Mouse (Mus musculus): ENCODE measurements around the gene Fxyd5. TPM values are rescaled to one million over a fixed set of nuclear protein-coding genes. Genes with fewer than 3 reads are reported as not detected.

Gene Fxyd5
- polyA plus RNA-seq, 2 experiments from 2014 or later = 1,918 to 1,991 TPM

Other genes with a start within 250 kb of the Fxyd5 start
- gene Ffar2, start 218.7 kb downstream of the Fxyd5 start, polyA plus RNA-seq (2017; shearing (Covaris generic)) = 1 to 10 TPM in 1 of 2 experiments, under 1 TPM in 1; 0.70 to 1.4 TPM
- not detected for gene Ffar3, start 186.3 kb downstream of the Fxyd5 start, polyA plus RNA-seq (2017; shearing (Covaris generic))
- under 1 TPM in 1 of 2 experiments, not detected in 1; 0.14 TPM for gene Ffar1, start 180.9 kb downstream of the Fxyd5 start, polyA plus RNA-seq (2017; shearing (Covaris generic))
- gene Cd22, start 162.1 kb downstream of the Fxyd5 start, polyA plus RNA-seq (2017; shearing (Covaris generic)) = 10 to 100 TPM in 1 of 2 experiments, 1 to 10 TPM in 1; 4.2 to 20.3 TPM
- gene Mag, start 127.6 kb downstream of the Fxyd5 start, polyA plus RNA-seq (2017; shearing (Covaris generic)) = not detected
- not detected for gene Hamp2, start 117.8 kb downstream of the Fxyd5 start, polyA plus RNA-seq (2017; shearing (Covaris generic))
- gene Hamp, start 98.4 kb downstream of the Fxyd5 start, polyA plus RNA-seq (2017; shearing (Covaris generic)) = not detected
- 10 to 100 TPM; 11.0 to 16.0 TPM for gene Usf2, start 85.7 kb downstream of the Fxyd5 start, polyA plus RNA-seq (2017; shearing (Covaris generic))
- 1 to 10 TPM; 1.8 to 2.6 TPM for gene Lsr, start 69.0 kb downstream of the Fxyd5 start, polyA plus RNA-seq (2017; shearing (Covaris generic))
- gene Fam187b, start 68.7 kb downstream of the Fxyd5 start, polyA plus RNA-seq (2017; shearing (Covaris generic)) = 1 to 10 TPM; 1.2 to 1.5 TPM
- gene Fxyd7, start 9.0 kb upstream of the Fxyd5 start, polyA plus RNA-seq (2017; shearing (Covaris generic)) = not detected
- gene Fxyd1, start 14.7 kb upstream of the Fxyd5 start, polyA plus RNA-seq (2017; shearing (Covaris generic)) = not detected
- not detected for gene Lgi4, start 16.9 kb upstream of the Fxyd5 start, polyA plus RNA-seq (2017; shearing (Covaris generic))
- under 1 TPM in 1 of 2 experiments, not detected in 1; 0.27 TPM for gene Fxyd3, start 34.2 kb upstream of the Fxyd5 start, polyA plus RNA-seq (2017; shearing (Covaris generic))
- 10 to 100 TPM in 1 of 2 experiments, 1 to 10 TPM in 1; 6.0 to 12.2 TPM for gene Hpn, start 72.8 kb upstream of the Fxyd5 start, polyA plus RNA-seq (2017; shearing (Covaris generic))
- gene Scn1b, start 84.5 kb upstream of the Fxyd5 start, polyA plus RNA-seq (2017; shearing (Covaris generic)) = not detected
- gene Gramd1a, start 113.4 kb upstream of the Fxyd5 start, polyA plus RNA-seq (2017; shearing (Covaris generic)) = 100 to 1,000 TPM in 1 of 2 experiments, 10 to 100 TPM in 1; 83.7 to 103 TPM
- not detected for gene Scgb2b2, start 248.0 kb upstream of the Fxyd5 start, polyA plus RNA-seq (2017; shearing (Covaris generic))
- not detected for gene Scgb1b2, start 249.3 kb upstream of the Fxyd5 start, polyA plus RNA-seq (2017; shearing (Covaris generic))

All from CD4-positive, CD25-positive, alpha-beta regulatory T cell, adult 4 months (primary cell).